Mouse (Mus musculus) ES-Bruce4 (cell line): ENCODE measurements at regions not wholly inside any gene's neighbourhood (a gene's known extent, or its start where the extent isn't known, plus 50 kb on each side); places are given as distances from the start of the nearest gene placed in this dataset.

ENCODE experiments used
- H3K27ac ChIP-seq: 2 replicates; pipeline ENCODE4 v1.5.1; 2012; ENCODE audit warnings: low read length, inconsistent platforms; ENCODE audit not compliant: insufficient read depth
- H3K27me3 ChIP-seq: 2 replicates; pipeline ENCODE4 v1.6.1; 2012; ENCODE audit warnings: mild to moderate bottlenecking, low read length, inconsistent platforms; ENCODE audit not compliant: control insufficient read depth, poor library complexity, insufficient read depth, severe bottlenecking
- H3K36me3 ChIP-seq: 2 replicates; pipeline ENCODE4 v1.6.1; 2012; ENCODE audit warnings: inconsistent platforms, mild to moderate bottlenecking, low read length, moderate library complexity; ENCODE audit not compliant: control insufficient read depth, poor library complexity, insufficient read depth, severe bottlenecking
- H3K4me1 ChIP-seq: one replicate; pipeline ENCODE4 v1.8.1; 2011; ENCODE audit warnings: low read length; ENCODE audit not compliant: control insufficient read depth, insufficient read depth
- H3K4me3 ChIP-seq: 2 replicates; pipeline ENCODE4 v1.5.1; 2011; ENCODE audit warnings: low read depth, mild to moderate bottlenecking, low read length
- H3K9ac ChIP-seq: 2 replicates; pipeline ENCODE4 v1.6.1; 2012; ENCODE audit warnings: low read depth, mild to moderate bottlenecking, inconsistent platforms; ENCODE audit not compliant: poor library complexity, severe bottlenecking
- H3K9me3 ChIP-seq: replicated peaks from 2 replicates; pipeline ENCODE4 v1.6.1; 2012; ENCODE audit warnings: mild to moderate bottlenecking, low read length, inconsistent platforms; ENCODE audit not compliant: control insufficient read depth, poor library complexity, insufficient read depth, severe bottlenecking
- CTCF ChIP-seq: IDR thresholded peaks from one replicate; pipeline ENCODE4 v1.8.1; 2011; ENCODE audit warnings: low read depth, low read length
- EP300 ChIP-seq: IDR thresholded peaks from 2 replicates; pipeline ENCODE4 v1.6.1; 2011; ENCODE audit warnings: low read depth, low read length; ENCODE audit not compliant: insufficient read depth
- POLR2A ChIP-seq: IDR thresholded peaks from one replicate; pipeline ENCODE4 v1.8.1; 2011; ENCODE audit warnings: low read length; ENCODE audit not compliant: insufficient read depth

GRCm38 (mm10) chr11:26802249-26802941 lies 208.6 kb upstream of the Vrk2 start:
- H3K36me3 ChIP-seq, result no peaks in the 10 kb centered on the region
- no peak for TF ChIP-seq POLR2A
- no peak for TF ChIP-seq EP300
- TF ChIP-seq CTCF, result no peak
- H3K27ac ChIP-seq, result no peak overlapping the region
- H3K4me1 ChIP-seq, result no peaks in the 10 kb centered on the region
- H3K27me3 ChIP-seq, result no peaks in the 10 kb centered on the region
- no peak overlapping the region for H3K4me3 ChIP-seq
- no peaks in the 10 kb centered on the region for H3K9me3 ChIP-seq
- no peak overlapping the region for H3K9ac ChIP-seq

DNA sequence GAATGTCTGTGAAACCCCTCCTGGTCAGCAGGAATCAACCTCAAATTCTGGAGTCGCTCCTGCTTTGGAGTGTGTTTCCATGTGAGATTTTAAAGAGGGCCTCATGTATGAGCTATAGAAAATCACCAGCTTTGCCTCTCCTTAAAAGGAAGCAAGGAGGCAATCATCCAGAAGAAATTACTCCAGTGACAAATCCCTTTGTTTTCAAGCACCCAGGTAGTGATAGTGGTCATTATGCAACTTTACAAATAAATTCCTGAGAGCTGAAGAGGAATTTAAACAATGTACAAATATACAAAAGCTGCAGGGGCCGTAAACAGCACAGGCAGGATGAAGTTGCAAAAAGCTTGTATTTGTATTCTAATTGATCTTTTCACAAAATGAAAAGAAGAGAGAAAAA lies 206.5 kb upstream of the Vrk2 start:
- no peaks in the 10 kb centered on the region for H3K4me1 ChIP-seq
- no peak for TF ChIP-seq EP300
- no peak for TF ChIP-seq POLR2A
- TF ChIP-seq CTCF, result no peak
- H3K9me3 ChIP-seq, result no peaks in the 10 kb centered on the region
- no peaks in the 10 kb centered on the region for H3K27me3 ChIP-seq
- H3K4me3 ChIP-seq, result no peak overlapping the region
- no peak overlapping the region for H3K27ac ChIP-seq
- no peaks in the 10 kb centered on the region for H3K36me3 ChIP-seq
- no peak overlapping the region for H3K9ac ChIP-seq

- H3K36me3 ChIP-seq, result no peaks in the 10 kb centered on the region
- no peak overlapping the region for H3K9ac ChIP-seq
- H3K27ac ChIP-seq, result no peak overlapping the region
- TF ChIP-seq CTCF (no peak), EP300 (no peak), POLR2A (no peak)
- no peaks in the 10 kb centered on the region for H3K4me1 ChIP-seq
- H3K27me3 ChIP-seq, result no peaks in the 10 kb centered on the region
- no peak overlapping the region for H3K4me3 ChIP-seq
- H3K9me3 ChIP-seq, result no peaks in the 10 kb centered on the region
These were observed 200.8 kb upstream of the Vrk2 start for GRCm38 (mm10) chr11:26794629-26794966.

DNA sequence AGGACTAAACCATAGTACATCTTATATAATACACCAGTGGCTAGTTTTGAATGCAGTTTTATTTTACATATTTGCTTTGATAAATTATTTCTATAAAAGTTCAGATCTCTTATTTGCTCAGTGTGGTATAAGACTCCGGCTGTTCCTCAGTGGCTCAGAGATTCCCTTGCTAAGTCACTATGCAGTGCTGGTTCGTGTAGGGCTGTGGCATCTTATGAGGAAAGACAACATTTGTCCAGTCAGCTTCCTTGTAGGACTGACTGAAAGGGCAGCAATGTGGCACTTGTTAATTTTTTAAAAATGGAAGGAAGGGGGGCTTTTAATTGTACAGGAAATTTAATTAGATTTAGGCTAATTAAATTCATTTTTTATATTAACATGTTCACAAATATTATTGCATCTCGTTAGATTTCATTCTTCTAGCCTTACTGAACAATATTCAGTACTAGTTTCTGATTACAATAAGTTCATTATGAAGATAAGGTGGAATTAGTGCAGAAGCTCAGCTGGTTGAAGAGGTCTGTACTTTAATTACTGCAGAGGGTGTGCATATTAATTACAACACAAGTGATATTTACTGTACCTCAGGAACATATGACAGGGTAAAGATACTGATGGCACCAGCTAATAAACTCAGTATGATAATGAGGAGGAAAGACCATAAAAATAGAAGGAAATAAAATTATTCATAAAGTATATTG lies 200.3 kb upstream of the Vrk2 start:
- Histone ChIP-seq H3K27me3 (no peaks in the 10 kb centered on the region), H3K9ac (no peak overlapping the region), H3K4me1 (no peaks in the 10 kb centered on the region), H3K9me3 (no peaks in the 10 kb centered on the region), H3K36me3 (no peaks in the 10 kb centered on the region), H3K4me3 (no peak overlapping the region), H3K27ac (no peak overlapping the region)
- TF ChIP-seq CTCF (no peak), EP300 (no peak), POLR2A (no peak)

DNA sequence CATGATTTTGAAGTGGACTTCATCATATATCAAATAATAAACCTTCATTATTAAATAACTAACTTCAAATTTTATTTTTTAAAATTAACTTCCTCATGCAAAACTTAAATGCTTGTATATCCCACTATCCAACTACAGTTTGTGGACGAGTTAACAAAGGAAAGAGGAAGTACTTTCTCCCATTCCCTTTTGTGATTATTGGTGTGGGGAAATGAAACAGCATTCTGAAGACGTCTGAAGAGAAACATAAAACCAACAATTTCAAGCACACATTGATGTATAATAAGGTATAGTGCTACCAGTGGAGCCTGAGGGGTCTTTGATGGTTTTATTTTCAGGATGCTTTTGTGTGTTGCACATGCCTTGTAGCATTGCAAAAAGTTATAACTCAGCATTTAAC lies 195.5 kb upstream of the Vrk2 start:
- Histone ChIP-seq H3K27ac (no peak overlapping the region), H3K27me3 (no peaks in the 10 kb centered on the region), H3K36me3 (no peaks in the 10 kb centered on the region), H3K9me3 (no peaks in the 10 kb centered on the region), H3K9ac (no peak overlapping the region), H3K4me3 (no peak overlapping the region), H3K4me1 (no peaks in the 10 kb centered on the region)
- TF ChIP-seq POLR2A, result no peak
- no peak for TF ChIP-seq EP300
- no peak for TF ChIP-seq CTCF

GRCm38 (mm10) chr11:26785164-26785563 lies 191.4 kb upstream of the Vrk2 start:
- Histone ChIP-seq H3K4me1 (no peaks in the 10 kb centered on the region), H3K9me3 (no peaks in the 10 kb centered on the region), H3K27ac (no peak overlapping the region), H3K9ac (no peak overlapping the region), H3K36me3 (no peaks in the 10 kb centered on the region), H3K4me3 (no peak overlapping the region), H3K27me3 (no peaks in the 10 kb centered on the region)
- TF ChIP-seq CTCF (no peak), POLR2A (no peak), EP300 (no peak)
